Comparison of ENCODE assay signal across 13 mouse cellular contexts in genomic region chr6:100046186-100046990, GRCm38 (mm10).
DNase-seq lines count a peak whose midpoint lies in the region; ATAC-seq lines count a peak whose summit lies in the region.
"Had no signal": no experiment of that assay in that cellular context is flagged by ENCODE, and none has a peak within 500 bp of the region (broad histone marks: within the 10 kb centered on the region; RNA-seq: fewer than 3 reads in every experiment).

No protein-coding gene starts in this region.

- no peaks in the 10 kb centered on the region for H3K36me3 ChIP-seq in midbrain, embryonic 10.5 days

- DNase-seq in thymus, postnatal 25 days: peak; percentile 1
- no peak for DNase-seq in thymus, postnatal 36 days
- peak; percentile 20 for DNase-seq in forelimb bud, embryonic 11.5 days (ENCODE audit: low read depth, low spot score)
- no peak for DNase-seq in midbrain, embryonic 10.5 days (ENCODE audit: low spot score)
- DNase-seq in urinary bladder, postnatal 36 days (ENCODE audit: low spot score in 2 of 2): no peak
- no peak for DNase-seq in adrenal gland, adult (ENCODE audit: inconsistent age in 2 of 2, low spot score in 1 of 2)
- no peak for DNase-seq in adipocyte (ENCODE audit: low spot score)
- DNase-seq: adrenal gland, postnatal 10 days; gastrocnemius, postnatal 36 days; kidney, adult 8-10 months; right cerebral cortex, postnatal 14 days had no signal

- H3K27me3 ChIP-seq in midbrain, embryonic 10.5 days (ENCODE audit: low read depth, poor library complexity, severe bottlenecking): peaks cover 98% of the 10 kb centered on the region
- H3K27me3 ChIP-seq: CH12.LX had no signal

- peak overlapping the region; percentile 4; the same call in 1 of the 2 replicates for H3K27ac ChIP-seq in midbrain, embryonic 10.5 days (replicated peaks)

- H3K9me3 ChIP-seq in midbrain, embryonic 10.5 days (replicated peaks): no peaks in the 10 kb centered on the region

- H3K4me3 ChIP-seq in midbrain, embryonic 10.5 days: no peak overlapping the region

- peaks cover 16% of the 10 kb centered on the region for H3K4me1 ChIP-seq in midbrain, embryonic 10.5 days

- 24% methylated on average over 12 of the region's 12 CpGs for WGBS in midbrain, embryonic 10.5 days

- ATAC-seq in erythroid progenitor cell, adult 5-6 weeks (replicated peaks; ENCODE audit: low FRiP score, poor library complexity, severe bottlenecking): no peak

Comparison
In these comparisons a context has a peak if more than half of its experiments do, and no peak if none do; other contexts are left out.
1. DNase-seq: peak in thymus, postnatal 25 days (single experiment) and forelimb bud, embryonic 11.5 days (single experiment); none in thymus, postnatal 36 days (0 of 2), midbrain, embryonic 10.5 days (single experiment), urinary bladder, postnatal 36 days (0 of 2), adrenal gland, adult (0 of 2) and adipocyte (single experiment).